Mouse (Mus musculus) ES-E14 (cell line): ENCODE results near the gene D430042O09Rik.

Experiments used
- MAFK ChIP-seq: IDR thresholded peaks from 2 replicates; pipeline ENCODE4 v1.6.1; 2014; ENCODE audit warnings: mild to moderate bottlenecking, low read depth, low read length, inconsistent platforms; ENCODE audit not compliant: insufficient read depth
- ZC3H11A ChIP-seq: IDR thresholded peaks from 2 replicates; pipeline ENCODE4 v1.6.1; 2012; ENCODE audit warnings: low read depth, mild to moderate bottlenecking, inconsistent platforms, low read length, borderline replicate concordance
- ZNF384 ChIP-seq: IDR thresholded peaks from 2 replicates; pipeline ENCODE4 v1.6.1; 2012; ENCODE audit warnings: low read depth, low read length, inconsistent platforms

- TF ChIP-seq ZNF384 (no peak), MAFK (no peak), ZC3H11A (no peak)
Observed at GRCm38 (mm10) chr7:125899916-125900315, 192.2 kb downstream of the D430042O09Rik start.
